Mouse (Mus musculus) MEL (cell line): Measurements from ENCODE around the gene Rela. TPM values are rescaled to one million over a fixed set of nuclear protein-coding genes. Genes with fewer than 3 reads are reported as not detected.
A peak's percentile ranks its signal among the peaks of the same experiment; 100 is the strongest.
"Not testable (repeated sequence)": the region's sequence is repeated elsewhere in the genome, so short reads cannot be mapped to it uniquely, and the experiment has no call there.

ENCODE experiments used
- DNase-seq: peaks from one replicate; pipeline ENCODE4 v3.0.0; 2011; ENCODE audit warnings: low read depth, low spot score
- H3K27ac ChIP-seq: 2 replicates; pipeline ENCODE4 v1.5.1; 2012; ENCODE audit warnings: low read depth, mild to moderate bottlenecking, control low read depth, low read length, moderate library complexity; ENCODE audit not compliant: control insufficient read depth
- H3K27me3 ChIP-seq, 2 experiments: fragments of 150-350 bp in 1 of 2; sonication (generic) in 1 of 2; 2 replicates each; pipeline ENCODE4 v1.6.1; 2012; ENCODE audit warnings: low read length in 2 of 2, mild to moderate bottlenecking in 2 of 2, improper control_type of control experiment in 1 of 2, moderate library complexity in 1 of 2; ENCODE audit not compliant: insufficient read depth in 2 of 2, control insufficient read depth in 1 of 2
- H3K36me3 ChIP-seq, 2 experiments: 2 replicates each; pipeline ENCODE4 v1.6.1; 2012 to 2014; ENCODE audit warnings: low read length in 2 of 2, improper control_type of control experiment in 1 of 2, inconsistent platforms in 1 of 2, mild to moderate bottlenecking in 1 of 2; ENCODE audit not compliant: insufficient read depth in 2 of 2, control insufficient read depth in 1 of 2
- H3K4me1 ChIP-seq, 2 experiments: fragments of 150-350 bp in 1 of 2; sonication (generic) in 1 of 2; 2 replicates each; pipeline ENCODE4 v1.6.1; 2012; ENCODE audit warnings: low read length in 2 of 2, improper control_type of control experiment in 1 of 2, mild to moderate bottlenecking in 1 of 2; ENCODE audit not compliant: insufficient read depth in 2 of 2, control insufficient read depth in 1 of 2
- H3K4me3 ChIP-seq, 2 experiments: fragments of 150-350 bp in 1 of 2; sonication (generic) in 1 of 2; 2 replicates each; pipeline ENCODE4 v1.5.1; 2012; ENCODE audit warnings: low read depth in 2 of 2, low read length in 2 of 2, mild to moderate bottlenecking in 2 of 2, moderate library complexity in 2 of 2, control low read depth in 1 of 2, improper control_type of control experiment in 1 of 2; ENCODE audit not compliant: control insufficient read depth in 1 of 2, insufficient read depth in 1 of 2
- H3K79me2 ChIP-seq: 2 replicates; pipeline ENCODE4 v1.6.1; 2012; ENCODE audit warnings: mild to moderate bottlenecking, low read length, moderate library complexity; ENCODE audit not compliant: control insufficient read depth, poor library complexity, insufficient read depth
- H3K9ac ChIP-seq: 2 replicates; pipeline ENCODE4 v1.6.1; 2012; ENCODE audit warnings: low read depth, mild to moderate bottlenecking, control low read depth, low read length, moderate library complexity; ENCODE audit not compliant: control insufficient read depth, poor library complexity, severe bottlenecking
- H3K9me3 ChIP-seq: fragments of 150-350 bp; sonication (generic); replicated peaks from 2 replicates; pipeline ENCODE4 v1.6.1; 2012; ENCODE audit warnings: mild to moderate bottlenecking, low read length, improper control_type of control experiment, moderate library complexity; ENCODE audit not compliant: insufficient read depth
- E2F4 ChIP-seq: IDR thresholded peaks from 2 replicates; pipeline ENCODE4 v1.6.1; 2011; ENCODE audit warnings: low read depth, low read length, improper control_type of control experiment, borderline replicate concordance
- ELF1 ChIP-seq: IDR thresholded peaks from 2 replicates; pipeline ENCODE4 v1.6.1; 2014; ENCODE audit warnings: low read depth, mild to moderate bottlenecking, inconsistent platforms, low read length, improper control_type of control experiment, moderate library complexity
- EP300 ChIP-seq, 2 experiments: IDR thresholded peaks; 2 replicates each; pipeline ENCODE4 v1.6.1; 2011; ENCODE audit warnings: improper control_type of control experiment in 2 of 2, low read length in 2 of 2, low read depth in 1 of 2, mild to moderate bottlenecking in 1 of 2
- ETS1 ChIP-seq: IDR thresholded peaks from 2 replicates; pipeline ENCODE4 v1.6.1; 2012; ENCODE audit warnings: low read depth, mild to moderate bottlenecking, inconsistent platforms, low read length, improper control_type of control experiment, moderate library complexity
- JUND ChIP-seq: IDR thresholded peaks from 2 replicates; pipeline ENCODE4 v1.6.1; 2011; ENCODE audit warnings: low read depth, mild to moderate bottlenecking, improper control_type of control experiment, low read length
- KAT2A ChIP-seq: conservative IDR thresholded peaks from 2 replicates; pipeline ENCODE4 v1.6.1; 2012; ENCODE audit warnings: low read depth, low read length, improper control_type of control experiment, inconsistent platforms
- MAFK ChIP-seq: IDR thresholded peaks from 2 replicates; pipeline ENCODE4 v1.6.1; 2011; ENCODE audit warnings: low read depth, mild to moderate bottlenecking, low read length, improper control_type of control experiment, borderline replicate concordance
- MAX ChIP-seq: IDR thresholded peaks from 2 replicates; pipeline ENCODE4 v1.6.1; 2011; ENCODE audit warnings: low read length, improper control_type of control experiment
- NRF1 ChIP-seq: IDR thresholded peaks from 2 replicates; pipeline ENCODE4 v1.6.1; 2014; ENCODE audit warnings: low read depth, mild to moderate bottlenecking, inconsistent platforms, low read length, improper control_type of control experiment, moderate library complexity; ENCODE audit not compliant: poor library complexity, insufficient read depth, severe bottlenecking
- POLR2AphosphoS2 ChIP-seq: IDR thresholded peaks from 2 replicates; pipeline ENCODE4 v1.6.1; 2011; ENCODE audit warnings: low read length, improper control_type of control experiment
- RAD21 ChIP-seq: IDR thresholded peaks from 2 replicates; pipeline ENCODE4 v1.6.1; 2011; ENCODE audit warnings: mild to moderate bottlenecking, low read depth, low read length, improper control_type of control experiment
- SIN3A ChIP-seq: IDR thresholded peaks from 2 replicates; pipeline ENCODE4 v1.6.1; 2012; ENCODE audit warnings: low read length, improper control_type of control experiment, inconsistent platforms
- TAL1 ChIP-seq: IDR thresholded peaks from 2 replicates; pipeline ENCODE4 v1.6.1; 2012; ENCODE audit warnings: mild to moderate bottlenecking, inconsistent platforms, low read length, moderate library complexity, mixed read lengths
- TBP ChIP-seq: IDR thresholded peaks from 2 replicates; pipeline ENCODE4 v1.8.0; 2011; ENCODE audit warnings: low read depth, low read length, improper control_type of control experiment
- ZC3H11A ChIP-seq: IDR thresholded peaks from 2 replicates; pipeline ENCODE4 v1.6.1; 2012; ENCODE audit warnings: low read depth, mild to moderate bottlenecking, inconsistent platforms, low read length, improper control_type of control experiment
- ZKSCAN1 ChIP-seq: IDR thresholded peaks from 2 replicates; pipeline ENCODE4 v1.6.1; 2012; ENCODE audit warnings: low read depth, mild to moderate bottlenecking, inconsistent platforms, low read length, improper control_type of control experiment, moderate library complexity
- ZMIZ1 ChIP-seq: IDR thresholded peaks from 2 replicates; pipeline ENCODE4 v1.6.1; 2012; ENCODE audit warnings: low read depth, mild to moderate bottlenecking, inconsistent platforms, low read length, improper control_type of control experiment, moderate library complexity
- ZNF384 ChIP-seq: IDR thresholded peaks from 2 replicates; pipeline ENCODE4 v1.6.1; 2012; ENCODE audit warnings: low read depth, mild to moderate bottlenecking, inconsistent platforms, low read length, improper control_type of control experiment
- polyA plus RNA-seq, 2 experiments: library from polyadenylated mRNA; stranded (reverse) in 1 of 2; unstranded in 1 of 2; fragments of >175 nt in 1 of 2; fragments of >200 nt in 1 of 2; gene quantifications; 2 replicates each; pipeline versions ENCODE4 v1.2.1 to v1.2.4; 2012; ENCODE audit warnings: low replicate concordance in 2 of 2, low read depth in 1 of 2; ENCODE audit not compliant: insufficient read length in 2 of 2, insufficient read depth in 1 of 2, missing spikeins in 1 of 2
- total RNA-seq: library from RNA; depleted of rRNA; stranded (reverse); fragments of 300-350 nt; gene quantifications from 2 replicates; pipeline ENCODE4 v1.2.3, GENCODE M21; 2012

Rela gene
- total and polyA plus RNA-seq, 3 experiments = 16.4 to 61.7 TPM; not detected in 1

GRCm38 (mm10) chr19:5686437-5686836, 49.2 kb downstream of the Rela start:
- Histone ChIP-seq H3K36me3 (peaks cover 2 to 5% of the 10 kb centered on the region in 2 experiments; a peak in 1 of 4 replicates), H3K27ac (no peak overlapping the region)

GRCm38 (mm10) chr19:5686954-5687353, 49.7 kb downstream of the Rela start:
- not testable (repeated sequence) for H3K36me3 ChIP-seq, H3K9me3 ChIP-seq, H3K27ac ChIP-seq, H3K9ac ChIP-seq, H3K27me3 ChIP-seq, DNase-seq, H3K4me3 ChIP-seq
- Histone ChIP-seq H3K79me2 (peaks cover 35% of the 10 kb centered on the region), H3K4me1 (peaks cover 2 to 21% of the 10 kb centered on the region in 2 experiments; a peak in 3 of 4 replicates)

More at GRCm38 (mm10) chr19:5686437-5686836, 49.2 kb downstream of the Rela start:
- no peak overlapping the region for H3K4me3 ChIP-seq
- no peak for TF ChIP-seq TAL1
- no peak for TF ChIP-seq ZC3H11A
- no peak for TF ChIP-seq ZKSCAN1
- no peak for TF ChIP-seq E2F4
- TF ChIP-seq SIN3A = no peak
- peaks cover 2 to 15% of the 10 kb centered on the region in 2 experiments; a peak in 3 of 4 replicates for H3K4me1 ChIP-seq
- H3K27me3 ChIP-seq = no peaks in the 10 kb centered on the region
- H3K9me3 ChIP-seq = no peaks in the 10 kb centered on the region
- peaks cover 29% of the 10 kb centered on the region for H3K79me2 ChIP-seq
- H3K9ac ChIP-seq = no peak overlapping the region
- no peak for DNase-seq

GRCm38 (mm10) chr19:5687738-5688137, 50.5 kb downstream of the Rela start:
- H3K79me2 ChIP-seq = peaks cover 41% of the 10 kb centered on the region
- H3K36me3 ChIP-seq = peaks cover 2 to 7% of the 10 kb centered on the region in 2 experiments; a peak in 2 of 4 replicates
- peak; percentile 31 for DNase-seq
- H3K27ac ChIP-seq = no peak overlapping the region; the same call in 1 of the 2 replicates
- H3K4me1 ChIP-seq = peaks cover 2 to 24% of the 10 kb centered on the region in 2 experiments; a peak in 3 of 4 replicates
- peak overlapping the region; percentile 88 for H3K9ac ChIP-seq
- TF ChIP-seq ELF1 = no peak
- no peaks in the 10 kb centered on the region for H3K27me3 ChIP-seq
- no peaks in the 10 kb centered on the region for H3K9me3 ChIP-seq
- peak overlapping the region; percentile 89 for H3K4me3 ChIP-seq

- peak; percentile 99 for DNase-seq
- H3K27me3 ChIP-seq = no peaks in the 10 kb centered on the region
- no peaks in the 10 kb centered on the region for H3K9me3 ChIP-seq
- peak within 1 kb of the TSS; percentile 91 for H3K9ac ChIP-seq
- H3K79me2 ChIP-seq = peaks cover 44% of the 10 kb centered on the region
- peaks cover 2 to 24% of the 10 kb centered on the region in 2 experiments; a peak in 3 of 4 replicates for H3K4me1 ChIP-seq
- peaks cover 2 to 9% of the 10 kb centered on the region in 2 experiments; a peak in 2 of 4 replicates for H3K36me3 ChIP-seq
- peak within 1 kb of the TSS; percentile 94 for H3K27ac ChIP-seq
- H3K4me3 ChIP-seq = peak within 1 kb of the TSS; percentile 89 to 99
- TF ChIP-seq NRF1 = peak; percentile 92
- TF ChIP-seq ZC3H11A = no peak
- peak; percentile 49 for TF ChIP-seq POLR2AphosphoS2
- TF ChIP-seq ZMIZ1 = peak; percentile 68
- TF ChIP-seq MAFK = no peak
- peak; percentile 69 for TF ChIP-seq ETS1
- peak; percentile 85 for TF ChIP-seq KAT2A
- no peak for TF ChIP-seq EP300 (IDR thresholded peaks at IDR 0.05; ENCODE audit: low read depth in 1 of 2, low read length in 2 of 2)
- TF ChIP-seq ZNF384 = no peak
- TF ChIP-seq ELF1 = peak; percentile 93
- peak; percentile 59 for TF ChIP-seq MAX
- 0 out of 2 replicates have a peak, but pooled peaks have one; percentile 6 for TF ChIP-seq TBP
- no peak for TF ChIP-seq JUND
- TF ChIP-seq RAD21 = no peak
Observed at GRCm38 (mm10) chr19:5688200-5689087, 51.2 kb downstream of the Rela start, which contains the start of the genes Map3k11 and Pcnx3. Gene Map3k11, plus strand, starts transcription at chr19:5688742. Gene Pcnx3, minus strand, starts transcription at chr19:5688908.
